Mouse (Mus musculus) G1E (cell line): ENCODE results near the gene Fgfr2. TPM values are rescaled to one million over a fixed set of nuclear protein-coding genes. Genes with fewer than 3 reads are reported as not detected.

Experiments
- ATAC-seq: 2 replicates; pipeline ENCODE4 v1.8.0; 2016; ENCODE audit warnings: mild to moderate bottlenecking; ENCODE audit not compliant: insufficient number of reproducible peaks, poor library complexity, low FRiP score, severe bottlenecking; ENCODE audit errors: extremely low read depth
- DNase-seq: peaks from one replicate; pipeline ENCODE4 v3.0.0; 2012; ENCODE audit warnings: low spot score
- H3K27me3 ChIP-seq: 2 replicates; pipeline ENCODE4 v1.6.1; 2012; ENCODE audit warnings: mild to moderate bottlenecking, low read length, inconsistent platforms; ENCODE audit not compliant: insufficient read depth
- H3K36me3 ChIP-seq: replicated peaks from 2 replicates; pipeline ENCODE3; 2012; ENCODE audit warnings: mild to moderate bottlenecking, inconsistent platforms
- H3K4me1 ChIP-seq: 2 replicates; pipeline ENCODE4 v1.6.1; 2012; ENCODE audit warnings: low read depth, low read length, inconsistent platforms, mixed read lengths; ENCODE audit not compliant: insufficient read depth
- H3K4me3 ChIP-seq: 2 replicates; pipeline ENCODE4 v1.5.1; 2012; ENCODE audit warnings: low read depth, mild to moderate bottlenecking, inconsistent platforms, low read length, moderate library complexity, mixed read lengths
- H3K9me3 ChIP-seq: replicated peaks from 2 replicates; pipeline ENCODE4 v1.6.1; 2012; ENCODE audit warnings: inconsistent platforms
- CTCF ChIP-seq: IDR thresholded peaks from 2 replicates; pipeline ENCODE4 v1.5.1; 2012; ENCODE audit warnings: low read depth, low read length, inconsistent platforms, mixed read lengths
- GATA1 ChIP-seq: IDR thresholded peaks from 2 replicates; pipeline ENCODE4 v1.6.1; 2012; ENCODE audit warnings: borderline replicate concordance, low read length, inconsistent platforms, mixed read lengths
- GATA2 ChIP-seq: IDR thresholded peaks from 2 replicates; pipeline ENCODE4 v1.6.1; 2012; ENCODE audit warnings: low read depth, low read length, inconsistent platforms, borderline replicate concordance
- POLR2AphosphoS5 ChIP-seq: IDR thresholded peaks from 2 replicates; pipeline ENCODE4 v1.6.1; 2012; ENCODE audit warnings: low read depth, low read length, inconsistent platforms; ENCODE audit not compliant: insufficient replicate concordance
- TAL1 ChIP-seq: conservative IDR thresholded peaks from 2 replicates; pipeline ENCODE4 v1.6.1; 2012; ENCODE audit warnings: low read depth, low read length, inconsistent platforms, mixed read lengths
- polyA plus RNA-seq: library from polyadenylated mRNA; stranded (reverse); fragments of >175 nt; gene quantifications from 2 replicates; pipeline ENCODE4 v1.2.3, GENCODE M21; 2012
- total RNA-seq, 2 experiments: library from RNA; stranded (forward) in 1 of 2; stranded (reverse) in 1 of 2; fragments of 200-1000 nt in 1 of 2; fragments of >200 nt in 1 of 2; fragmentation: Nextera tagmentation in 1 of 2; gene quantifications; 2 replicates each; pipeline ENCODE4 v1.2.3; 2014 to 2017

The Fgfr2 gene
- total and polyA plus RNA-seq, 3 experiments: 0.22 TPM; not detected in 2

GRCm38 (mm10) chr7:132703515-132704309 is 419.4 kb downstream of the Fgfr2 start:
- Histone ChIP-seq H3K9me3 (no peaks in the 10 kb centered on the region), H3K4me3 (no peak overlapping the region), H3K27me3 (peaks cover 48% of the 10 kb centered on the region), H3K36me3 (no peaks in the 10 kb centered on the region), H3K4me1 (peaks cover 37% of the 10 kb centered on the region)
- TF ChIP-seq GATA2: no peak
- no peak for TF ChIP-seq POLR2AphosphoS5
- no peak for TF ChIP-seq CTCF
- no peak for TF ChIP-seq TAL1
- no peak for TF ChIP-seq GATA1
- no peak for ATAC-seq
- no peak for DNase-seq

GRCm38 (mm10) chr7:132702492-132703070 is 420.6 kb downstream of the Fgfr2 start:
- no peak overlapping the region for H3K4me3 ChIP-seq
- TF ChIP-seq TAL1 (no peak), CTCF (no peak), POLR2AphosphoS5 (no peak), GATA2 (no peak), GATA1 (no peak)

GRCm38 (mm10) chr7:132702024-132702423 is 421.1 kb downstream of the Fgfr2 start:
- Histone ChIP-seq H3K4me1 (peaks cover 33% of the 10 kb centered on the region), H3K36me3 (no peaks in the 10 kb centered on the region), H3K9me3 (no peaks in the 10 kb centered on the region), H3K27me3 (peaks cover 53% of the 10 kb centered on the region), H3K4me3 (no peak overlapping the region)
- no peak for DNase-seq
- ATAC-seq: no peak
- TF ChIP-seq GATA2 (no peak), CTCF (no peak), POLR2AphosphoS5 (no peak), GATA1 (no peak), TAL1 (no peak)

More at GRCm38 (mm10) chr7:132702492-132703070, 420.6 kb downstream of the Fgfr2 start:
- no peaks in the 10 kb centered on the region for H3K9me3 ChIP-seq
- H3K27me3 ChIP-seq: peaks cover 50% of the 10 kb centered on the region
- ATAC-seq (no peak), DNase-seq (no peak)
- H3K4me1 ChIP-seq: peaks cover 36% of the 10 kb centered on the region
- no peaks in the 10 kb centered on the region for H3K36me3 ChIP-seq

GRCm38 (mm10) chr7:132701412-132701811 is 421.7 kb downstream of the Fgfr2 start:
- ATAC-seq (no peak), DNase-seq (no peak)
- peaks cover 33% of the 10 kb centered on the region for H3K4me1 ChIP-seq
- no peak overlapping the region for H3K4me3 ChIP-seq
- peaks cover 59% of the 10 kb centered on the region for H3K27me3 ChIP-seq
- H3K9me3 ChIP-seq: no peaks in the 10 kb centered on the region
- TF ChIP-seq GATA1: no peak
- TF ChIP-seq POLR2AphosphoS5: no peak
- no peak for TF ChIP-seq GATA2
- TF ChIP-seq CTCF: no peak
- TF ChIP-seq TAL1: no peak
- H3K36me3 ChIP-seq: no peaks in the 10 kb centered on the region

- Histone ChIP-seq H3K4me1 (peaks cover 30% of the 10 kb centered on the region), H3K9me3 (no peaks in the 10 kb centered on the region), H3K36me3 (no peaks in the 10 kb centered on the region), H3K4me3 (peak overlapping the region; percentile 5; the same call in 1 of the 2 replicates), H3K27me3 (peaks cover 50% of the 10 kb centered on the region)
- no peak for DNase-seq
- TF ChIP-seq GATA2 (no peak), CTCF (no peak), GATA1 (no peak), POLR2AphosphoS5 (no peak), TAL1 (no peak)
- peak; percentile 72 for ATAC-seq
Observed at GRCm38 (mm10) chr7:132700107-132700506, 423.0 kb downstream of the Fgfr2 start.

- H3K36me3 ChIP-seq: no peaks in the 10 kb centered on the region
- peaks cover 4% of the 10 kb centered on the region for H3K9me3 ChIP-seq
- no peak overlapping the region for H3K4me3 ChIP-seq
- H3K27me3 ChIP-seq: peaks cover 50% of the 10 kb centered on the region
- DNase-seq: no peak
- TF ChIP-seq GATA2 (no peak), GATA1 (no peak), TAL1 (no peak), POLR2AphosphoS5 (no peak), CTCF (no peak)
- no peak for ATAC-seq
- H3K4me1 ChIP-seq: peaks cover 30% of the 10 kb centered on the region
Observed at GRCm38 (mm10) chr7:132699639-132700038, 423.5 kb downstream of the Fgfr2 start.
